Mouse (Mus musculus): ENCODE measurements around the gene Prap1. TPM values are rescaled to one million over a fixed set of nuclear protein-coding genes. Genes with fewer than 3 reads are reported as not detected.
A peak's percentile ranks its signal among the peaks of the same experiment; 100 is the strongest.

The Prap1 gene
- polyA plus RNA-seq, 1 experiment from 2014 or later, result not detected

DNA sequence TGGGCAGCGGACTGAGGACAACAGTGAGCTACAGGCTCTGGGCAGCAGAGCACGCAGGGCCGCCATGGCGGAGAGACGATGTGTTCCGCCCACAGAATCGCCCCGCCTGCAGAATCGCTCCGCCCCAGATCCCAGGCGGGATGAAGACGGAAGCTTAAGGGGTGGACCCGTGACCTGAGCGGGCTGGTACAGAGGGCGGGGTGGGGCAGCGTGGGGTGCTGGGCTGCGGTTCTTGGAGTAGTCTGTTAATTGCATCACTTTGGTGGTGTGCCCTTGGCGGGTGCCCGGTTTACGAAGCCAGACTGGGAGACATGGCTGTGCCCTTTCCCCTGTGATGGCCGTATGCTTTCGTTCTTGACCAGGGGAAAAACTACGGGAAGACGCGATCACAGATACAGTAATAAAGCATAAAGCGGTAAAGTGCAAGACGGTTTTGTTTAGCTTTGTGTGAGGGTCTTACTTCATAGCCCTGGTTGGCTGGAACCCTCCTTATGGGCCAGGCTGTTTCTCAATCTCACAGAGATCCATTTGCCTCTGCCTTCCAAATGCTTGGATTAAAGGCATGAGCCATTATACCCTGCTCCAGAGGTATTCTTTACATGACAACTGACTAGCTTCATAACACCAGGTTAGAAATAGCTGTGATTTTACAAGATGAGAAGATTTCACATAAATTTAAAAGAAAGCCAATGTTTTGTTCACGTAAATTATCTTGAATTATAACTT lies 23.3 kb downstream of the Prap1 start, which contains the start of gene Echs1:
Gene Echs1, minus strand, starts transcription at position 148 of the 726 bp plus-strand sequence.
- peak within 1 kb of the TSS; percentile 76 for H3K4me2 ChIP-seq (ENCODE audit: low read depth, severe bottlenecking)
- no peaks in the 10 kb centered on the region for H3K4me1 ChIP-seq (ENCODE audit: control insufficient read depth, insufficient read depth, low read length)
- H3K27me3 ChIP-seq (ENCODE audit: control insufficient read depth, insufficient read depth, low read length), result no peaks in the 10 kb centered on the region
- peak within 1 kb of the TSS; percentile 68 for H3K27ac ChIP-seq (replicated peaks; ENCODE audit: low read depth, low read length)
- WGBS, result 3% methylated on average over 28 of the region's 28 CpGs
- peak within 1 kb of the TSS; percentile 74 for H3K4me3 ChIP-seq (ENCODE audit: low read depth, low read length)
- no peaks in the 10 kb centered on the region for H3K36me3 ChIP-seq (ENCODE audit: control insufficient read depth, insufficient read depth, low read length)
- H3K9me3 ChIP-seq (ENCODE audit: control insufficient read depth, low read length), result no peaks in the 10 kb centered on the region
- ATAC-seq (ENCODE audit: insufficient number of reproducible peaks, low FRiP score, low TSS enrichment, low read depth) (peak; percentile 90), DNase-seq (ENCODE audit: low spot score) (peak; percentile 87)
- H3K9ac ChIP-seq (ENCODE audit: low read length), result peak within 1 kb of the TSS; percentile 89

DNA sequence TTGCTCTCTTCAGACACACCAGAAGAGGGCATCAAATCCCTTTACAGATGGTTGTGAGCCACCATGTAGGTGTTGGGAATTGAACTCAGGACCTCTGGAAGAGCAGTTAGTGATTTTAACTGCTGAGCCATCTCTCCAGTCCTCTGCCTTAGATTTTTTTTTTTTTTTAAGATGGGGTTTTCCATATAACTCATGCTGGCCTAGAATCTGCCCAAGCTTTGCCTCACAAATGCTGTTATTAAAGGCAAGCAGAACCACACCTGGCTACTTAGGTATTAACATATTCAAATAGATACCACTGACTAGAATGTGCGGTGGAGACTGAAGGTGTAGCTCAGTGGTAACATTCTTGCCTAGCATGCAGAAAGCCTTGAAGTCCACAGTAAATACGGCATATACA lies 27.3 kb downstream of the Prap1 start:
- Histone ChIP-seq H3K9me3 (ENCODE audit: control insufficient read depth, low read length) (no peaks in the 10 kb centered on the region), H3K4me2 (ENCODE audit: low read depth, severe bottlenecking) (no peak overlapping the region), H3K27ac (replicated peaks; ENCODE audit: low read depth, low read length) (no peak overlapping the region), H3K4me3 (ENCODE audit: low read depth, low read length) (no peak overlapping the region), H3K27me3 (ENCODE audit: control insufficient read depth, insufficient read depth, low read length) (no peaks in the 10 kb centered on the region), H3K9ac (ENCODE audit: low read length) (no peak overlapping the region), H3K4me1 (ENCODE audit: control insufficient read depth, insufficient read depth, low read length) (peaks cover 2% of the 10 kb centered on the region; the same call in 1 of the 2 replicates), H3K36me3 (ENCODE audit: control insufficient read depth, insufficient read depth, low read length) (no peaks in the 10 kb centered on the region)
- DNase-seq (ENCODE audit: low spot score), result no peak
- 90% methylated on average over 2 of the region's 2 CpGs for WGBS
- ATAC-seq (ENCODE audit: insufficient number of reproducible peaks, low FRiP score, low TSS enrichment, low read depth), result no peak

DNA sequence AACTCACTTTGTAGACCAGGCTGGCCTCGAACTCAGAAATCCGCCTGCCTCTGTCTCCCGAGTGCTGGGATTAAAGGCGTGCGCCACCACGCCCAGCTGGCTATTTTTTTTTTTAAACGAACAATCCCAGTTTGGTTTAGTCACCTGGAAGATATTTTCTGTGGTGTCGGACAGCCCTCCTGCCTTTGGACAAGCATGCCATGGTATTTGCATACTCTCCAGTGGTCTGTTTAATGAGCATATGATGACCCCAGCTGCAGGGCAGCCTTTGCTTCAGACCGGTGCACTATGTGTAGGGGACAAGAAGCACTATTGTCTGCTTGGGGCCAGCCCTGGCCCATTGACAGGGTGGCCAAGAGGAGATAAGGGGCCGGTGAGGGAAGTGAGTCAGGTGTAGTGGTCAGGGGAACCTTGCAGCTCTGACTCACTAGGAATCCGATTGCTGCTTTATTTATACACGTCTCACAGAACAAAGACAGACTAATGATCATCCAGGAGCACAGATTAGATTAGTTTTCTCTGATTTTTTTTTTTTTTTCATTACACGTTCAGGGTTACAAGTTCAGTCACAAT lies 28.2 kb downstream of the Prap1 start:
- Histone ChIP-seq H3K27me3 (ENCODE audit: control insufficient read depth, insufficient read depth, low read length) (no peaks in the 10 kb centered on the region), H3K9me3 (ENCODE audit: control insufficient read depth, low read length) (no peaks in the 10 kb centered on the region), H3K4me1 (ENCODE audit: control insufficient read depth, insufficient read depth, low read length) (peaks cover 2% of the 10 kb centered on the region; the same call in 1 of the 2 replicates), H3K36me3 (ENCODE audit: control insufficient read depth, insufficient read depth, low read length) (no peaks in the 10 kb centered on the region), H3K9ac (ENCODE audit: low read length) (no peak overlapping the region), H3K4me2 (ENCODE audit: low read depth, severe bottlenecking) (no peak overlapping the region), H3K27ac (replicated peaks; ENCODE audit: low read depth, low read length) (no peak overlapping the region), H3K4me3 (ENCODE audit: low read depth, low read length) (no peak overlapping the region)
- DNase-seq (ENCODE audit: low spot score) (no peak), ATAC-seq (ENCODE audit: insufficient number of reproducible peaks, low FRiP score, low TSS enrichment, low read depth) (no peak)
- 82% methylated on average over 12 of the region's 13 CpGs for WGBS

DNA sequence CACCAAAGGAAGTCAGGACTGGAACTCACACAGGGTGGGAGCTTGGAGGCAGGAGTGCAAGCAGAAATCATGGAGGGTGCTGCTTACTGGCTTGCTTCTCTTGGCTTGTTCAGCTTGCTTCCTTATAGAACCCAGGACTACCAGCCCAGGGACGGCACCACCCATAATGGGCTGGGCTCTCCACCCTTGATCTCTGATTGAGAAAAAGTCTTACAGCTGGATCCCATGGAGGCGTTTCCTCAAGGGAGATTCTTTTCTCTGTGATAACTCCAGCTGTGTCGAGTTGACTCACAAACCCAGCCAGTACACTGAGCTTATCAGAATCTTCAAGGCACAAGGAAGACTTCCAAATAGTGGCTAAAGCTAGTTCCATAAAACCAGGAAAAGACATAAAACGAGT lies 29.6 kb downstream of the Prap1 start:
- Histone ChIP-seq H3K9ac (ENCODE audit: low read length) (no peak overlapping the region), H3K27ac (replicated peaks; ENCODE audit: low read depth, low read length) (no peak overlapping the region), H3K4me1 (ENCODE audit: control insufficient read depth, insufficient read depth, low read length) (peaks cover 2% of the 10 kb centered on the region; the same call in 1 of the 2 replicates), H3K36me3 (ENCODE audit: control insufficient read depth, insufficient read depth, low read length) (no peaks in the 10 kb centered on the region), H3K9me3 (ENCODE audit: control insufficient read depth, low read length) (no peaks in the 10 kb centered on the region), H3K27me3 (ENCODE audit: control insufficient read depth, insufficient read depth, low read length) (no peaks in the 10 kb centered on the region), H3K4me3 (ENCODE audit: low read depth, low read length) (no peak overlapping the region), H3K4me2 (ENCODE audit: low read depth, severe bottlenecking) (no peak overlapping the region)
- WGBS, result 44% methylated on average over 4 of the region's 4 CpGs
- DNase-seq (ENCODE audit: low spot score), result no peak
- ATAC-seq (ENCODE audit: insufficient number of reproducible peaks, low FRiP score, low TSS enrichment, low read depth), result no peak

DNA sequence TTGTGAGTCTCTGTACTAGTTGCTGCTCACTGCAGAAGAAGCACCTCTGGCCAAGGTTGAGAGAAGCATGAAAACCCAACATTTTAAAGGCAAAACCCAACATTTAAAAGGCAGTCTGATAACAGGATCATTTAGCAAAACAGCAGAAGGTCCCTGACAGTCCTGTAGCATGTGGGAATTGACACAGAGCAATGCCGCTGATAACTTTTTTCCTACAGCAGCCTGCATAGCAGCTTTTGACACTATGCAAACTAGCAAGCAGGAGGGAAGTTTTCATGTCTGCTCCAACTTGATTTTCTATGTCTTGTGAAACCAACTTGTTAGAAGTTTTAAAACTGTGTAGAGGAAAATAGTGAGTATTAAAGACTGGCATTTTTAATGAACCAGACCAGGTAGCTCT lies 31.2 kb downstream of the Prap1 start:
- DNase-seq (ENCODE audit: low spot score), result no peak
- H3K36me3 ChIP-seq (ENCODE audit: control insufficient read depth, insufficient read depth, low read length), result no peaks in the 10 kb centered on the region; the same call in 1 of the 2 replicates

DNA sequence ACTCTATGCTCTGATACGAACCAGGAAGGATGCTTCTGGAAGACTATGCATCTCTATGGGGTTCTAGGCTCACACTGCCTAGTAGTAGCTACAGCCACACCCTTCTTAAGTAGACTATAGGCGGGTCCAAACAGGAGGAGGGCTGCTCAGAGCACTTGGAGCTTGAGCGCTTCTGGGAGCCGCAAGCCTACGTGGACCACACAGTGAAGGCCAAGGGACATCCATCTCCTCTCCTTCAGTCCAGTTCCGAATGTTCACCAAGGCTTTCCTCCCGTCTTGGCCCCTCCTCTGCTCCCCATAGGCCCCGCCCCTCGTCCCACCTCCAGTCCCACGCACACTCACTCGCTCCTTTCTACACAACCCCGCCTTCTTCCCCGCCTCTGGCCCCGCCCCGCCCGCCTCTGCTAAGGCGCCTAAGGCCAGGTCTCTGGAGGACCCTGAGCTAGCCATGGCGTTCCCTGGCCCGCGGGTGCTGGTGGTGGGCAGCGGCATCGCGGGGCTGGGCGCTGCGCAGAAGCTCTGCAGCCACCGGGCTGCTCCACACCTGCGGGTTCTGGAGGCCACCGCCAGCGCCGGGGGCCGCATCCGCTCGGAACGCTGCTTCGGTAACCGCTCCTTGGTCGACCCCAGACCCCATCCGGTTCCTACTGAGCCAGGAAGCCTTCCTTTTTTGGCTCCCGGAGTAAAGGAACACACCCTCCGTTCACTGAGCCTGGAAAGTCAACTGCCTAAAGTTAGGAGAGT lies 32.3 kb downstream of the Prap1 start:
- H3K9ac ChIP-seq (ENCODE audit: low read length), result peak overlapping the region; percentile 83
- H3K4me2 ChIP-seq (ENCODE audit: low read depth, severe bottlenecking), result peak overlapping the region; percentile 53
- ATAC-seq (ENCODE audit: insufficient number of reproducible peaks, low FRiP score, low TSS enrichment, low read depth) (peak; percentile 96), DNase-seq (ENCODE audit: low spot score) (peak; percentile 93)
- H3K9me3 ChIP-seq (ENCODE audit: control insufficient read depth, low read length), result no peaks in the 10 kb centered on the region
- peaks cover 2% of the 10 kb centered on the region; the same call in 1 of the 2 replicates for H3K4me1 ChIP-seq (ENCODE audit: control insufficient read depth, insufficient read depth, low read length)
- peaks cover 2% of the 10 kb centered on the region; the same call in 1 of the 2 replicates for H3K36me3 ChIP-seq (ENCODE audit: control insufficient read depth, insufficient read depth, low read length)
- no peak overlapping the region; the same call in 1 of the 2 replicates for H3K27ac ChIP-seq (replicated peaks; ENCODE audit: low read depth, low read length)
- WGBS, result 2% methylated on average over 40 of the region's 40 CpGs
- H3K4me3 ChIP-seq (ENCODE audit: low read depth, low read length), result peak overlapping the region; percentile 79
- no peaks in the 10 kb centered on the region for H3K27me3 ChIP-seq (ENCODE audit: control insufficient read depth, insufficient read depth, low read length)

More for the DNA sequence above, 31.2 kb downstream of the Prap1 start:
- Histone ChIP-seq H3K4me2 (ENCODE audit: low read depth, severe bottlenecking) (no peak overlapping the region), H3K4me1 (ENCODE audit: control insufficient read depth, insufficient read depth, low read length) (peaks cover 2% of the 10 kb centered on the region; the same call in 1 of the 2 replicates), H3K9me3 (ENCODE audit: control insufficient read depth, low read length) (no peaks in the 10 kb centered on the region), H3K27me3 (ENCODE audit: control insufficient read depth, insufficient read depth, low read length) (no peaks in the 10 kb centered on the region), H3K4me3 (ENCODE audit: low read depth, low read length) (no peak overlapping the region), H3K9ac (ENCODE audit: low read length) (no peak overlapping the region), H3K27ac (replicated peaks; ENCODE audit: low read depth, low read length) (no peak overlapping the region)
- no peak for ATAC-seq (ENCODE audit: insufficient number of reproducible peaks, low FRiP score, low TSS enrichment, low read depth)
- WGBS, result 92% methylated on average over 1 of the region's 1 CpGs

DNA sequence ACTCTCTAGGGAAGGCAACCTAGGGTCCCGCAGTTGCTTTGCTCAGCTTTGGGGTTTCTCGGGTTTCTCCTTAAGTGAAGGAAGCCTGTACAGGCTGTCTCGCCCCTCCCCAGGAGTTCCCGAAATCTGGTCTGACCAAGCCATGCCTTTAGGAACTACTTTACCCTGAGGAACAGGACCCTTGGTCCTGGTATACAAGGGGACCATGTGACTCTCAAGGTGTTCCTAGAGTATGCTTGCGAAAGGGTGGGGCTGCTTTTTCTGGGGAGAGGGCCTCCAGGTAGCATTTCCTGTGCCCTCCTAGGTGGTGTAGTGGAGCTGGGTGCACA lies 32.8 kb downstream of the Prap1 start:
- WGBS, result 3% methylated on average over 5 of the region's 5 CpGs

DNA sequence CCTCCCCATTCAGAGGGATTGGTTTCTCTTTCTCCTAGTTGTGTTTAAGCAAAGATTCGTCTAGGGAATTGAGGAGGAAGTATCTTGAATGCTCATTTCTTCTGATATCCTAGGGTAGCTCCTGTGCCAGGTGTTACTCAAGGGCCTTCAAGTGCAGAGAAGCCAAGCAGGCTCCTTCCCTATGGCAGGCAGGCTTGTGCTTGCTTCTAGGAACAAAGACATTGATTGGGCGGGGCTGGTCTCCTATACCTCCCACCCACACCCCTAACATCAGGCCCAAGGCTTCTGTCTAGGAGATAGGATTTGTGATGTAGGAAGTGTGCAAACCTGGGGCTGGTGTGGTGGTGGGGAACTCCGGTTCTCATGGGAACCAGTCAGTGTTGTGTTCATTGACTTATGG lies 33.7 kb downstream of the Prap1 start:
- Histone ChIP-seq H3K4me3 (ENCODE audit: low read depth, low read length) (no peak overlapping the region), H3K9me3 (ENCODE audit: control insufficient read depth, low read length) (no peaks in the 10 kb centered on the region), H3K36me3 (ENCODE audit: control insufficient read depth, insufficient read depth, low read length) (peaks cover 2% of the 10 kb centered on the region; the same call in 1 of the 2 replicates), H3K9ac (ENCODE audit: low read length) (no peak overlapping the region), H3K4me2 (ENCODE audit: low read depth, severe bottlenecking) (no peak overlapping the region), H3K27me3 (ENCODE audit: control insufficient read depth, insufficient read depth, low read length) (no peaks in the 10 kb centered on the region), H3K4me1 (ENCODE audit: control insufficient read depth, insufficient read depth, low read length) (peaks cover 2% of the 10 kb centered on the region; the same call in 1 of the 2 replicates), H3K27ac (replicated peaks; ENCODE audit: low read depth, low read length) (no peak overlapping the region)
- DNase-seq (ENCODE audit: low spot score) (no peak), ATAC-seq (ENCODE audit: insufficient number of reproducible peaks, low FRiP score, low TSS enrichment, low read depth) (no peak)
- 88% methylated on average over 3 of the region's 3 CpGs for WGBS

More for the DNA sequence above, 32.8 kb downstream of the Prap1 start:
- Histone ChIP-seq H3K4me2 (ENCODE audit: low read depth, severe bottlenecking) (peak overlapping the region; percentile 53), H3K27me3 (ENCODE audit: control insufficient read depth, insufficient read depth, low read length) (no peaks in the 10 kb centered on the region), H3K9me3 (ENCODE audit: control insufficient read depth, low read length) (no peaks in the 10 kb centered on the region), H3K27ac (replicated peaks; ENCODE audit: low read depth, low read length) (no peak overlapping the region), H3K9ac (ENCODE audit: low read length) (peak overlapping the region; percentile 83), H3K4me3 (ENCODE audit: low read depth, low read length) (peak overlapping the region; percentile 79), H3K4me1 (ENCODE audit: control insufficient read depth, insufficient read depth, low read length) (peaks cover 2% of the 10 kb centered on the region; the same call in 1 of the 2 replicates), H3K36me3 (ENCODE audit: control insufficient read depth, insufficient read depth, low read length) (peaks cover 2% of the 10 kb centered on the region; the same call in 1 of the 2 replicates)
- DNase-seq (ENCODE audit: low spot score) (no peak), ATAC-seq (ENCODE audit: insufficient number of reproducible peaks, low FRiP score, low TSS enrichment, low read depth) (no peak)

Measured in limb, embryonic 11.5 days (tissue).